15 mouse cellular contexts compared by ENCODE assay signal in the genomic region with DNA sequence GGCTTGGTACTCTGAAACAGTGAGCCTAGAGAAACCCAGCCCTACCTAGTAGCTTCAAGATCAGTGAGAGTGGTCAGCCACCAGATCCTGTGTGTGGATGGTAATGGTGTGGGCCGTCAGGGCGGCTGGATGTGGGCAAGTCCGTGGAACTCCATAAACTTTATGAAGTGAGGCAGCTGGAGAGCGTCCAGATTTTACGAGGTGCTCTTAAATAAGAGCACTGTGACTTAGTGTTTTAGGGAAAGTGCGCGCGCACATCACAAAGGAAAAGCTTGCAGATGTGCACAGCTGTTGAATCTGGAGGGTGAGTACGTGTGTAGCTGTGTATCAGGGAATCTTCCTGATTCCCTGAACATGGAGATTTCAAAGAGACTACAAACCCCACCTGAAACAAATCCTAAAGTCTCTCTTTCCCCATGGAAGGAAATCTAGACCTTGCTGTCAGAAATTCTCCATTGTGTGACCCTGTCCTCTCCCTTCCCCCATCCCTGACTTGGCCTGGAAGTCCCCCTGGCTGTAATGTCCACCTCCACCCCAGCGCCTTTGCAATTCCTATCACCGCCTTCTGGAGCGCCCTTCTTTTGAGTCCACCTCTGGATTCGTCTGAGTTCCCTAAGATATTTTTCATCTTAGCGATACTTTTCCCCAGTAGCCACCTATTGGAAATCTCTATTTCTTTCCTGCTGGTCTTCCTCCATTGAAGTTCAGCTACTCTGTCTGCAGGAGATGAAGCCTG.
DNase-seq lines count a peak whose midpoint lies in the region; ATAC-seq and TF ChIP-seq lines count a peak whose summit lies in the region.
"Had no signal": no experiment of that assay in that cellular context is flagged by ENCODE, and none has a peak within 500 bp of the region (broad histone marks: within the 10 kb centered on the region; RNA-seq: fewer than 3 reads in every experiment).

No protein-coding gene starts in this region.

- H3K9me3 ChIP-seq in ES-Bruce4 (replicated peaks; ENCODE audit: control insufficient read depth, insufficient read depth, low read length, poor library complexity, severe bottlenecking) = no peaks in the 10 kb centered on the region
- no peaks in the 10 kb centered on the region for H3K9me3 ChIP-seq in limb, embryonic 15.5 days
- H3K9me3 ChIP-seq: stomach, embryonic 15.5 days had no signal

- no peaks in the 10 kb centered on the region for H3K4me1 ChIP-seq in ES-Bruce4 (ENCODE audit: control insufficient read depth, insufficient read depth, low read length)
- peaks cover 7% of the 10 kb centered on the region; the same call in 1 of the 2 replicates for H3K4me1 ChIP-seq in limb, embryonic 15.5 days

- H3K27ac ChIP-seq in ES-Bruce4 (ENCODE audit: insufficient read depth, low read length) = no peak overlapping the region
- no peak overlapping the region for H3K27ac ChIP-seq in limb, embryonic 15.5 days
- H3K27ac ChIP-seq: macrophage; stomach, embryonic 15.5 days had no signal

- no peak overlapping the region for H3K4me3 ChIP-seq in ES-Bruce4 (ENCODE audit: low read depth, low read length)
- no peak overlapping the region for H3K4me3 ChIP-seq in limb, embryonic 15.5 days
- H3K4me3 ChIP-seq: myocyte; stomach, embryonic 15.5 days had no signal

- no peaks in the 10 kb centered on the region for H3K27me3 ChIP-seq in ES-Bruce4 (ENCODE audit: control insufficient read depth, insufficient read depth, low read length, poor library complexity, severe bottlenecking)
- no peaks in the 10 kb centered on the region for H3K27me3 ChIP-seq in limb, embryonic 15.5 days
- H3K27me3 ChIP-seq: stomach, embryonic 15.5 days had no signal

- 34% methylated on average over 14 of the region's 14 CpGs for WGBS in limb, embryonic 15.5 days

- H3K4me2 ChIP-seq in limb, embryonic 15.5 days = no peak overlapping the region
- H3K4me2 ChIP-seq: heart, embryonic 11.5 days; stomach, embryonic 15.5 days had no signal

- ATAC-seq in limb, embryonic 15.5 days (ENCODE audit: insufficient number of reproducible peaks, low FRiP score, low TSS enrichment, low read depth) = 0 out of 2 replicates have a peak, but pooled peaks have one; percentile 30
- ATAC-seq: forebrain, embryonic 14.5 days had no signal

- no peak overlapping the region for H3K9ac ChIP-seq in ES-Bruce4 (ENCODE audit: low read depth, poor library complexity, severe bottlenecking)
- H3K9ac ChIP-seq in limb, embryonic 15.5 days = no peak overlapping the region
- H3K9ac ChIP-seq: stomach, embryonic 15.5 days had no signal

- no peaks in the 10 kb centered on the region for H3K36me3 ChIP-seq in ES-Bruce4 (ENCODE audit: control insufficient read depth, insufficient read depth, low read length, poor library complexity, severe bottlenecking)
- H3K36me3 ChIP-seq in limb, embryonic 15.5 days = no peaks in the 10 kb centered on the region
- H3K36me3 ChIP-seq: stomach, embryonic 15.5 days had no signal

- TF ChIP-seq CTCF in ES-Bruce4 (IDR thresholded peaks at IDR 0.05; ENCODE audit: low read depth, low read length) = peak; percentile 0

- intact Hi-C loops in gastrocnemius, postnatal 14 days (cut with DNase I; ENCODE audit: low total_unique reads) = no loop called here

- TF ChIP-seq EP300 in ES-Bruce4 (IDR thresholded peaks at IDR 0.05; ENCODE audit: insufficient read depth, low read depth, low read length) = no peak

- TF ChIP-seq POLR2A in ES-Bruce4 (IDR thresholded peaks at IDR 0.05; ENCODE audit: insufficient read depth, low read length) = no peak

- peak; percentile 24 for DNase-seq in embryo, embryonic 11 days
- DNase-seq in embryo, embryonic 10.5 days (ENCODE audit: low spot score) = no peak
- peak; percentile 39 for DNase-seq in kidney, postnatal 14 days
- DNase-seq in kidney, adult 18-20 months = no peak
- no peak for DNase-seq in gastrocnemius, postnatal 14 days
- DNase-seq in spleen, postnatal 4 days (ENCODE audit: low spot score in 2 of 2) = no peak
- DNase-seq: adrenal gland, adult 2 months; cerebellum, postnatal 14 days had no signal

Comparison
In these comparisons a context has a peak if more than half of its experiments do, and no peak if none do; other contexts are left out.
1. DNase-seq: peak in embryo, embryonic 11 days (single experiment) and kidney, postnatal 14 days (single experiment); none in embryo, embryonic 10.5 days (single experiment), kidney, adult 18-20 months (single experiment), gastrocnemius, postnatal 14 days (single experiment) and spleen, postnatal 4 days (0 of 2).